Mouse (Mus musculus) v-Abl transformed pro-B cells (cell line): Measurements from ENCODE around the gene Satb1.

Experiments used
- in situ Hi-C, 2 experiments: fragments of 400-800 bp; cut with MboI; formaldehyde crosslinking; loops; one replicate each; pipeline ENCODE4 v1.15.1; 2025; ENCODE audit not compliant: unreplicated experiment in 2 of 2

Gene Satb1

DNA sequence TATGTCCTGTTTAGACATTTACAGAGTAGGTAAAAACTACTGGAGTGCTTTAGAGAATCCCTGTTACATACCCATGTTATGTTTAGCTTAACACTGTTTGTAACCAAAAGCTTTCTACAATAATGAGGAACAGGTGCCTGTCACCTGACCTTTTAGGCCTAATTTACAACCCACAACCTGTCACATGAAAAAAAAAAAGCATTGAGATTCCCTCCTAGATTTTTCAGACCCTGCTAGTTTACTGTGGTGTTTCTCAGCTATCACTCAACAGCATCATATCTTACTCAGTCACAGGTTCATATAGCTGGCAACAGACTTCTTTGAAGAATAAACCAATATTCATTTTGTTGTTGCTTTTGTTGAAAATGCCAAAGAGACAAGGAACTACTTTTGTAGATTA lies 3.7 kb downstream of the Satb1 start:
- in situ Hi-C loops: loop anchor here in 1 of 2 experiments (25.0 kb wide), 1 partner anchor 133 kb away; no protein-coding TSS in a partner anchor

GRCm38 (mm10) chr17:51827922-51828410 lies 5.1 kb downstream of the Satb1 start:
- in situ Hi-C loops: loop anchor here in 1 of 2 experiments (25.0 kb wide), 1 partner anchor 134 kb away; no protein-coding TSS in a partner anchor

- in situ Hi-C loops: loop anchor here in 1 of 2 experiments (25.0 kb wide), 1 partner anchor 136 kb away; no protein-coding TSS in a partner anchor
These were observed 6.6 kb downstream of the Satb1 start for GRCm38 (mm10) chr17:51826461-51826860.

GRCm38 (mm10) chr17:51814301-51814700 lies 18.8 kb downstream of the Satb1 start:
- in situ Hi-C loops: loop anchor here (10.0 kb wide), 2 partner anchors 360 to 650 kb away; no protein-coding TSS in a partner anchor

GRCm38 (mm10) chr17:51813784-51814120 lies 19.3 kb downstream of the Satb1 start:
- in situ Hi-C loops: loop anchor here (10.0 kb wide), 2 partner anchors 361 to 651 kb away; no protein-coding TSS in a partner anchor

DNA sequence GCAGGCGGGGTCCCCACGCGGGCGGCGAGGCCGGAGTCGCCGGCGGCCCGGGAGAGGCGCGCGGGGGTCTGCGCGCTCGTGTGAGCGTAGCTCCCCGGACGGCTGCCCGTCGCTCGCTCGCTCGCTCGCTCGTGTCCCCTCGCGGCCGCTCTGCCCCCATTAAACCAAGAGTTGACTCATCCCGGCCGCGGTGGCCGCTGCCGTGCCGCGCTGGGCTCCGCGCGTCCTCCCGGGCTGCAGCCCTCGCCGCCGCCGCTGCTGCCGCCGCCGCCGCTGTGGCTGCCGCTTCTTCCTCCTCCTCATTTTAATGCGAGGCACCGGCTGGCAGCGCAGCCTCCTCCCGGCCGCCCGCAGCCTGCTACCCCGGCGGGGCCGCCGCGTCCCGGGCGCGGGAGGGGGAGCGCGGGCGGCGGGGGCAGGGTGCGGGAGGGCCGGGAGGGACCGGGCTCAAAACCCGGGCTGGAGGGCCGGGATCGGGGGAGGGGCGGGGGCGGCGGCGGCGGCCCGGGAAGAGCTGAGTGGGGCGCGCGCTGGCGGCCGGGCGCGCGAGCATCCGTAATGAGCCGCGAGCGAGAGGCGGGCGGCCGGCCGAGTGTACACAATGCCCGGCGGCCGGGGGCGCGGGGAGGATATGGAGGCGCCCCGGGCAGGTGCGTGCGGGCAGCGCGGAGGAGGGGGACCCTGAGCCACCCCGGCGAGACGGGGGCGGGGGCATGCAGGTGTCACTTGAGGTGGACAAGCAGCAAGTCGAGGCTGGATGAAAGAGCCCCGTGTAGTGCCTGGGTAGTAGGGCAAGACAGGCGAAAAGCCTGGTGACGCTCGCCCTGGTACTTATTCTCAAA lies 19.9 kb downstream of the Satb1 start:
- in situ Hi-C loops: loop anchor here (10.0 kb wide), 2 partner anchors 362 to 652 kb away; no protein-coding TSS in a partner anchor

- in situ Hi-C loops: loop anchor here (10.0 kb wide), 2 partner anchors 362 to 652 kb away; no protein-coding TSS in a partner anchor
These were observed 20.7 kb downstream of the Satb1 start for GRCm38 (mm10) chr17:51812261-51812941.

- in situ Hi-C loops: loop anchor here (10.0 kb wide), 2 partner anchors 363 to 653 kb away; no protein-coding TSS in a partner anchor
These were observed 21.2 kb downstream of the Satb1 start for GRCm38 (mm10) chr17:51811911-51812260.

- in situ Hi-C loops: loop anchor here (10.0 kb wide), 2 partner anchors 364 to 654 kb away; no protein-coding TSS in a partner anchor
These were observed 21.8 kb downstream of the Satb1 start for GRCm38 (mm10) chr17:51811086-51811868.

DNA sequence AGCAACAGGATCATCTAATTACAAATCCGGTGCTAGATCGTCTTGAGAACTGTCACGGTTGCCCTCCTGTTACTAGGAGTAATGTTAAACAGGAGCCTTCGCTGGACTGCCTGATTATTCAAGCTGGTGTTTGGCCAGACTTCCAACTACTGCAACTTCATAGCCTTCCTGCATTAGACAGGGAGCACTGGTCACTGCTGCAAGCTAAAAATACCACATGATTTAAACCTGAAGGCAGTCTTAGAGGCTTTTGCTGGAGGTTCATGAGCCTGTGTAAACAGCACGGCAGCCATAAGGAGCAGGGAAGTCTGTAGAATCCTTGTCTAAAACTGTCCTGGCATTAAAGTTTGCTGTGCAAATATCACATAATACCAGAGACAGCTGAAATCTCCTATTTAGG lies 25.7 kb downstream of the Satb1 start:
- in situ Hi-C loops: no loop called here

DNA sequence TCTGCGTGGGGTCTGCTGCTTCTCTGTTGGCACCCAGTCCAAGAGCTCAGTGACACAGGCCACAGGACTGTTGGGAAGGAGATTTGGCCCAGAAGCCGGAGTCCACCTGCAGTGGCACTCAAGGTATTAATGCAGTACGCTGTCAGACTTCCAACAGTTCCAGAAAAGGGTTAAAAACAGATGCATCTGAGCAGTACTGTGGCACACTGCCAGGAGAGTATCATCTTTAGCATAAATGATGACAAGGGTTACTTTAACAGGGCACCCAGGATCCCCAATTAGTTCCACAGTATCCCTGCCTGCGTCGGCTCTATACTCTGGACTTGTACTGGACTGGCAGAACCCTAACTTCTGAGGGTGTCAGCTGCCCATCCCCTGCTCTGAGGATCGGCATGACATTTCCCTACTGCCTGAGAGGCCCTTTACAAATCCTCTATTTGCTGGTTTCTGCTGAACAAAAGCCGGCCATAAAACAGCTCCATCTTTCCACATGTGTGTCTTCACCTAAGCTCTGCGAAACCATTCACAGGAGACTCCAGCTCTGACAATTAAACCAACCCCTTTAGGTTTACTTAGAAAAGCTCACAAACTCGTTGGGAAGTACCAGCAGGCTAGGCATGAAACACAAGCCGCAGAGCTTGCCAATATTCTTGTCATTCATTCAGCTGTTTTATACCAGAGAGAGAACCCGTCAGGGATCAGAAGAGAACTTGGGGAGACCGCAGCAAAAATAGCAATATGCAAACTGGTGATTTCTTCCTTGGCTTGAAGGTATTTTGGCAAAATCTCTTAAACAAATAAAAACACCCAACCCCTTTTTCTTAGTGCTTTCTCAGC lies 26.7 kb downstream of the Satb1 start:
- in situ Hi-C loops: no loop called here

GRCm38 (mm10) chr17:51800208-51800607 lies 32.9 kb downstream of the Satb1 start:
- in situ Hi-C loops: no loop called here

DNA sequence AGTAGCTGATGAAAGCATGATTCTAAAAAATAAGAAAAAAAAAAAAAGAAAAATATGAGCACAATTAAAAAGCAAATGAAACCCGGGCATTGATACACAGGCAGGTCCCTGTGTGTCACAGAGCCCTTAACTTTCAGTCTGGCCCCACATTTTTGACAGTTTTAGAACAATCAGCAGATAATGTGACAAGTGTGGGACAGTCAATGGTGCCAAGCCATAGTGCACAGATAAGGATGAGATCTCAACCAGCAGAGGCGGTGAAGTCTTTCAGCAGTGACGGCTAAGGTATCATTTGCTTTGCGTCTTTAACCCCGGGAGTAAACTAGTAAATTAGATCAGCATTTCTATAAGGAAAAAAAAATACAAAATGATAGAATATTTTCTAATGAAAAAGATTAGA lies 36.6 kb downstream of the Satb1 start:
- in situ Hi-C loops: loop anchor here (25.0 kb wide), 2 partner anchors 1509 to 1859 kb away; partner anchors contain the start of gene Dazl (in 1 of the 2)

- in situ Hi-C loops: loop anchor here (25.0 kb wide), 2 partner anchors 1504 to 1854 kb away; partner anchors contain the start of gene Dazl (in 1 of the 2)
These were observed 41.9 kb downstream of the Satb1 start for GRCm38 (mm10) chr17:51791226-51791625.

DNA sequence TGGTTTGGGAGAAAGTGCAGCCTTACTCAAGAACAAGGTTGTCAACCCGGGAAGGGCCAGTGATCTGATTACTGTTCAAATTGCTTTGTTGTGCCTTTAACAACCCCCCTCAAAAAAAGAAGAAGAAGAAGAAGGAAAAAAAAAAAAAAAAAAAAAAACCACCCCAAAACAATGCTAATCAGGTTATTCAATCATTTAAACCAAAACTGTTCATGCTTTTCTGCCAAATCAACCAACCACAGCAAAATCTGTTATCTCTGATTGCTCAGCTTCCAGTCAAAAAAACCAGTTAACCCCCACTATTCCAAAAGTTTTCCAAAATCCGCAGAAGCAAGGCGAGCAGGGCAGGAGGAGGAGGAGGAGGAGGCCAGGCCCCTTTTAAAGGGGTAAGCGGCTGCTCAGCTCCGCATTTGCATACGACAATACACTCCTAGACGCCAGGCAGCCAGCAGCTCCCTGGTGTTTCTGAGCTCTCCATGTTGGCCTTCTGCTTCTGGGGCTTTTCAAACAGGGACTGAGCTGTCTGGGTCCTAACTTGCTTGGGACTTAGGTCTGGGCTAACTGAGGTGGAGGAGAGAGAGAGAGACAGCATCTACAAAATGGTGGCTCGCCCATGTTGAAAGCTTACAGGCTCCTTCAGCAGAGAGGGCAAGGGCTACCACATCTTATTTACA lies 42.6 kb downstream of the Satb1 start:
- in situ Hi-C loops: loop anchor here (25.0 kb wide), 2 partner anchors 1503 to 1853 kb away; partner anchors contain the start of gene Dazl (in 1 of the 2)

DNA sequence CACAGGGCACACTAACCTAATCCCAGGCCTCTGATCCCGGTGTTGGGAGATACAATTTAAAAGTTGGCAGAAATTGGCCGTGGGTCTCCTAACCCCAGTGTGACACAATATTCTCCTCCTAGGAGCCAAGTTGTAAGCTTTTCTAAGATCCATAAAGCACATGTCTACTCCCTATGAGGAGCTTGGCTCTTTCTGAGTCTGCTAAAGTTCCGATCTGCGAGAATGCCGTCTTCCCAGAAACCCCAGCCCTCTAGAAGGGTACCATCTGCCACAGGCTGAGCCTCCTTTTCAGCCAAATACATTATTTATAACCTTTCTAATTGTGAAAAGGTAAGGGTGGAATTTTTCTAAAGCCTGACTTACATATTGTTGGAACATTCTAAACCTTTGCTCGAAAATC lies 43.3 kb downstream of the Satb1 start:
- in situ Hi-C loops: loop anchor here (5.0 to 25.0 kb wide), 4 partner anchors 802 to 1852 kb away; partner anchors contain the start of gene Dazl (in 1 of the 2)

DNA sequence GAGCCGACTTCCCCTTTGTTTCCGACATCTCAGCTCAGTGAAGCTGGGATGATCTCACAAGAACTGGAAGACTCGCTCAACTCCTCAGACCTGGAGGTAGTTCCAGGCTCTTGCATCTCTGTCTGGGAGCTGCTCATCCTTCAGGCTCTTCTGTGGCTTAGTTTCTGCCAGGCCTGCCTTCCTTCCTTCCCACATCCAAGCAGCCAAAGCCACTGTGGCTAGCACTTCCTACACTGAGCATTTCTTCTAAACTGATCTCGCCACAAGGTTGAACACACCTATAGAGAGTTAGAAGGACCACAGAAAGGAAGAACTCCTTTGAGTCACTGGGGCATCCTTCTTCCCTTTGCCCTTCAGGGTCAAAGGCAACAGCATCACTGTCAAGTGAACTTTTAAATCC lies 44.0 kb downstream of the Satb1 start:
- in situ Hi-C loops: loop anchor here (5.0 to 25.0 kb wide), 4 partner anchors 802 to 1852 kb away; partner anchors contain the start of gene Dazl (in 1 of the 2)

DNA sequence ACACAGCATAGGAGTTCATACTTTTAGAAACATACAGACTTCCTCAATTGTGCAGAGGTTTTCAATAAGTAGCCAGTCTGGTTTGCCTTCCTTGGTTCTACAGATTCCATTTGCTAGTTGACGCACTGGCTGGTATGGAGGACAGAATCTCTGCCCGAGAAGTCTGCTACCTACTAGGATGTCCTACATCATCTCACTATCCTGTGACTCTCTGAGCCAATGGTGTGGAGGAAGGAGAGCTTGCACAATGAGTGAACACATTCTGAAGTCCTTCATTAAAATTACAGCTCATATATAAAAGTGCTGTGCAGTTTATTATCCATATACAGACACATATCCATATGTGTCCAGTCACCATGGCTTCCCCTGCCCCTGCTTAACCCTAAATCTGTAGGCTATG lies 45.1 kb downstream of the Satb1 start:
- in situ Hi-C loops: loop anchor here (5.0 to 25.0 kb wide), 4 partner anchors 801 to 1851 kb away; partner anchors contain the start of gene Dazl (in 1 of the 2)
